Mouse (Mus musculus): ENCODE data around the gene Vmn2r87.
"Not testable (repeated sequence)": the region's sequence is repeated elsewhere in the genome, so short reads cannot be mapped to it uniquely, and the experiment has no call there.

Gene Vmn2r87

DNA sequence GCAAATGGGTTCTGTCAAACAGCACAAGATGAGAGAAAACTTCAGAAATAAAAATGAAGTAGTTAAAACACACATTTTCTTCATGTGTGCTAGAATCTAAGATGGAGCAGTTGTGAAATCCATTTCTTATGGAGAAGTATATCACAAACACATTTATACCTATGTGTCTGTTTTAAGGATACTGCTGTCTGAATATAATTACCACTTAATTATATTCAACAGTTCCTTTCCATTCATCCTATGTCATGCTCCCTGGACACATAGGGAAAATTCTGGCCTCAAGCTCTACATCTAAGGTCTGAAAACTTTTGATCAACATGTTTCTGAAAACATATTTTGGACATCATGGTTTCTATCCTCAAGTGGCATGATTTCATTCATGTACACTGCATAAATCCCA lies at the start of gene Vmn2r87:
Gene Vmn2r87 (minus strand): TSS at position 101 of the 400 bp plus-strand sequence.
- no peak for DNase-seq (ENCODE audit: low read depth)

DNA sequence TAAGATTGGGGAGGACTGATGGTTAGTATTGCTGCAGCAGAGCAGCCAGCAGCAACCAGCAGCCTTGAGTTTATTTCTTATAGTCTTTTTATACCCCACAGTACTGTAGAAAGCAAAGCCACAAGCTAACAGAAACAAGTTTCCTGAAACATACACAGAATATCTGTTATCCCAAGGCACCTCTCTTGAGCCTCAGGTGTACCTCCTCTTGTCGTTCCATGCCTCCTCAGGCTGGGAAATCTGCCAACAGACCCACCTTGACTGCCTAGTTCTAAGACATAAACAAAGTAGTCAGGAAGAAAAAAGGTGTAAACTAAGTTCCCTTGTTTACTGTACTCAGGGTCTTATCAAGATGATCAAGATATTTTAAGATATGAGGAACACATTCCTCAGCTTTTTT lies 47.1 kb upstream of the Vmn2r87 start:
- not testable (repeated sequence) for DNase-seq (ENCODE audit: low read depth)

DNA sequence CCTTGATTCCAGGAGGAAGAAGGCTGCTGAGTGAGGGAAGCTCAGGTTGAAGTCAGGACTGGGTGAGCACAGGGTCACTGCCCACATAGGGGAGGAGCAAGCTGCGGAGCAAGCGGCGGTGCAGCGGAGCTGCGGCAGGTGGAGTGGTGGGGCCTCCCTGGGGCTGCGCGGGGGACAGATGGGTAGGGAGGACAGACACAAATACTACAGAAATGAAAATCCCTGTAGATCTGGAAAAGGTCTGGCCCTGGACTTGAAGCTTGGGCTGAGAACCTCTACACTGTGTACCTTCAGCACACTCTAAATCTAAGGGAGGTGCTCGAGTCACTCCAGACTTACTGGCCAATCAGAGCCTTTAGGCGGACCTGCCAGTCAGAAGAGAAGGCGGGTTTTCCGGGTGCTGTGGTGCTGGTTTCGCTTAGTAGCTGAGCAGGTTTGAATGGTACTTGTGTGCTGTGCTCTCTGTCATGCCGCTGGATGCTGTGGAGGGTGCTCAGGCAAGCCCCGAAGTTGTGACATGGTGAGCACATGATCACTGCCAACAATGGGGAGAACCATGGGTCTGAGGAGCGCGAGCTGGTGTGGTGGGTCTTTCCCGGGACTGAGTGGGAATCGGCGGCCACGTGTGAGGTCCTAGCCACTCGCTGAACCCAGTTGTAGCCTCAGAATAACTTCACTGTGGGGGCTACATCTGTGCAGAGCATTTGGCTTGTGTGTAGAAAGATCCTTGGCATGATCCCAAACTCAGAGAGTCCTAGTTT lies 44.9 kb upstream of the Vmn2r87 start:
- peak; percentile 90 for DNase-seq (ENCODE audit: low read depth)

DNA sequence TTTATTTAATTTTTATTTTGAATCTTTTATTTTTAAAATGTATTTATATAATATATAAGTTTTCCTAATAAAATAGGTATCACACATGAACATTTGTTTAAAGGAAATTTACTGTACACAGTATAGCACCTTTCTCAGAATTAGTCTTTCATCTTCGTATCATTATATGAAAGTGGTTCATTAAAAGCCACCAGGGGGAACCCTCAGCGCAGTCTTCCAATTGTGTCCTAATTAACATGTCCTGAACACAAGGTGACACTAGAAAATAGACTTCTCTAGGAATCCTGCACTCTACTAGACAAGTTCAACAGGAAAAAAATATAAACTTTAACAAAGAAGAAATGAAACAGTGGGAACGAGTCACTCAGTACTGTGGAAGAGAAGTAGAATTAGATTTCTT lies 38.9 kb upstream of the Vmn2r87 start:
- peak; percentile 73 for DNase-seq (ENCODE audit: low read depth)

DNA sequence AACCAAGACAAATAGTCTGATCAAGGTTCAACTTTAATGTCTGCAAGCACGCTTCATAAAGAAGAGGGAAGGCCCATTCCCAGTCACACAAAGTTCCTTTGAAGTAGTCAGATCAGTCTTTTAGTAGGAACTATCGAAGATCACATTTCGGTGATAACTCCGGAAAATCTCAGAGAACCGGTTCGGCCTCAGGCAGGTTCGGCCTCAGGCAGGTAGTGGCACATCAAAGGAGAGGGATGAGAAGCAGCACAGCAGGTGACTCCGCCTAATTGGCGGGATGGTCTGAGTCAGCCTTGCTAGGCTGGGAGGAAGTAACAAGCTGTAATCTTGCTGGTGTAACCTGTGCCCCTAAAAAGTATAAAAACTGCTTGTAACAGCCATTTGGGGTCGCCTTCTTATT lies 30.7 kb upstream of the Vmn2r87 start:
- no peak for DNase-seq (ENCODE audit: low read depth)

DNA sequence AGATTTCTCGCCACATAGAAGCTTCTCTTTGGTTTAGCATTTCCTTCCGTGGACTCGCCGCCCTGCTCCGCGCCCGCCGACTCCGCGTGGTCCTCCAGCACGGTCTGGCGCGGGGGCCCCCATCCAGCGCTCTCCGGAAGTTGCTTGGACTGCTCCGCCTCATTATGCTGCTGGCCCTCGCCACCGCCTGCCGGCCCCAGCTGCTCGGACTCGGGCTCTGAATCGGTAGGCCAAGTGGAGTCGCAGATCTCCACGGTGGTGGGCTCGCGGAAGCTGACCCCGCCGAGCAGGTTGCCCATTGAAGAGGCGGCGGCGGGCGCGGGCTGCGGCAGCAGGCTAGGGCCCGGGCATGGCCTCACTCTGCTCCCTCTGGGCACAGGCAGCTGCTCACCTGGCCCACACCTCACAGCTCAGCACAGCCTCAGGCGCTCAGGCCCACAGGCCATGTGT lies 26.9 kb downstream of the Vmn2r87 start:
- no peak for DNase-seq (ENCODE audit: low read depth)

DNA sequence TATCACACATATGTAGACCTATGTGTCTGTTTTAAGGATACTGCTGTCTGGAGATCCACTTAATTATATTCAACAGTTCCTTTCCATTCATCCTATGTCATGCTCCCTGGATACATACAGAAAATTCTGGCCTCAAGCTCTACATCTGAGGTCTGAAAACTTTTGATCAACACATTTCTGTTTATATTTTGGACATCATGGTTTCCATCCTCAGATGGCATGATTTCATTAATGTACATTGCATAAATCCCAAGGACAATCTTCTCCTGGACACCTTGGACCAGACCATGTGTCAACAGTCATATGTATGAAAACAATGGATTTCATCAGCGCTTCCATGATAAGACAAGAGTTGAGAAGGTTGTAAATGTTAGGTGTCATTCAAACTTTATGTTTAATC lies 41.2 kb downstream of the Vmn2r87 start, which contains the start of gene Vmn2r86:
Gene Vmn2r86 (minus strand): TSS at position 101 of the 400 bp plus-strand sequence.
- not testable (repeated sequence) for DNase-seq (ENCODE audit: low read depth)

DNA sequence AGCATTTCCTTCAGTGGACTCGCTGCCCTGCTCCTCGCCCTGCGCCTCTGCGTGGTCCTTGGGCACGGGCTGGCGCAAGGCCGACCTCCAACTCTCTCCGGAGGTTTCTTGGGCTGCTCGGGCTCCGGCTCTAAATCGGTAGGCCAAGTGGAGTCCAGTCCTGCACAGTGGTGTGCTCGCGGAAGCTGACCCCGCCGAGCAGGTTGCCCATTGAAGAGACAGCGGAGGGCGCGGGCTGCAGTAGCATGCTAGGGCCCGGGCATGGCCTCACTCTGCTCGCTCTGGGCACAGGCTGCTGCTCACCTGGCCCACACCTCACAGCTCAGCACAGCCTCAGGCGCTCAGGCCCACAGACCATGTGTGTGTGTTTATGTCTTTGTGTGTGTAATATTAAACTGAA lies 52.4 kb downstream of the Vmn2r87 start:
- DNase-seq (ENCODE audit: low read depth): no peak

DNA sequence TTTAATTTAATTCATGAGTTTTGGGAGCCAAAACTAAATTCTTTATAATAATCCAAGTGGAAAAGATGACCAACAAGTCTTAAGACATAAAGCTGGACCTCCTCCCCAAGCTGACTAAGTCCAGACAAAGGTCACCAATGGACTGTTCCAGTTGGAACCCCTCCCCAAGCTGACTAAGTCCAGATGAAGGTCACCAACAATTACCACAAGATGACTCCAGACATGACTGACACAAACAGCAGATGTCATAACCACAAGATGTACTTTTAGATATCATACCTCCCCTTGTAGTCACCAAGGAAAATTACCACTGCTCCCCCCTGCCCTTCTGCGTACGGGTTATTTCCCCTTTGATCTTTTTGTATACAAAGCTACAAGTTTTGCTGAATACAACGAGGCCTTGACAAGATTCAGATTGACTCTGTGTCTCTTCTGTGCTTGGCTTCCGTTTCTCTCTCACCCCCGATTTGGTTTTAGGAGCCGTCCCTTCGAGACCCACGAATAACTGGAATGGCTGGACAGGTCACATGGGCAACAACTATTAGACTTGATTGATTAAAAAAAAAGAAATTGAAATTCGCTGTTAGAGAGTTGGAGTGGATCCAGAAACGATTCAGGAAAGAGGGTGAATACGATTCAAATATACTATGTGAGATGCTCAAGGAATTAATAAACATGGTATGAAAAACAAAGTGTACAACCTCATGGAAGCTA lies 62.9 kb downstream of the Vmn2r87 start:
- DNase-seq (ENCODE audit: low read depth): peak; percentile 51

DNA sequence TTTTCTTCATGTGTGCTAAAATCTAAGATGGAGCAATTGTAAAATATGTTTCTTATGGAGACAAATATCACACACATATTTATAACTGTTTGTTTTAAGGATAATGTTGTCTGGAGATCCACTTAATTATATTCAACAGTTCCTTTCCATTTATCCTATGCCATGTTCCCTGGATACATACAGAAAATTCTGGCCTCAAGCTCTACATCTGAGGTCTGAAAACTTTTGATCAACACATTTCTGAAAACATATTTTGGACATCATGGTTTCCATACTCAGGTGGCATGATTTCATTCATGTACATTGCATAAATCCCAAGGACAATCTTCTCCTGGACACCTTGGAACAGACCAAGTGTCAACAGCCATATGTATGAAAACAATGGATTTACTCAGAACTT lies 67.6 kb downstream of the Vmn2r87 start, which contains the start of gene Vmn2r85:
Gene Vmn2r85 (minus strand): TSS at position 101 of the 400 bp plus-strand sequence.
- not testable (repeated sequence) for DNase-seq (ENCODE audit: low read depth)

DNA sequence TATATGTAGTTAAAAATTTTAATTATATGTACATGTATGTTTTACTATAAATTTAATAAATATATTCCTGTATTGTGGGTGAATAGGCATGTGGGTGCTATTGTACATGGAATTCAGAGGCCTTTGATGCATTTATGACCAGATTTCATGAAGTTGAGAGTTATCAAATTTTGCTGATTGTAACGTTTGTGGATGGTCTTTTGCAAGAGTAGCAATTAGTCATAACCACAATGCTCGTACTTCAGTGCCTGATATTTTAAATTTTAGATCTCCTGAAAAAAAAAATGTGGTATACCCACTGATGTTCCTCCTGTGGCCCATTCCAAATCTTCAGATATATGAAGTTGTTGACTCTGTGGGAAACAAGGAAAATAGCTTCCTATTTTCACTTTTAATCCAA lies 74.8 kb downstream of the Vmn2r87 start:
- peak; percentile 56 for DNase-seq (ENCODE audit: low read depth)

Measured in 416B (cell line).